Mouse (Mus musculus) hindbrain, embryonic 11.5 days (tissue): Measurements from ENCODE around the gene Narfl. TPM values are rescaled to one million over a fixed set of nuclear protein-coding genes. Genes with fewer than 3 reads are reported as not detected.

Experiments
- ATAC-seq: fragments of 200-750 bp; cut with Nextera tagmentation; 2 replicates; pipeline ENCODE4 v1.8.0; 2017; ENCODE audit warnings: mild to moderate bottlenecking, moderate TSS enrichment, moderate library complexity; ENCODE audit not compliant: low FRiP score
- DNase-seq: peaks from one replicate; pipeline ENCODE4 v3.0.0-alpha.2; 2015; ENCODE audit warnings: low spot score
- H3K27ac ChIP-seq: fragments of 300-500 bp; sonication (generic); 2 replicates; pipeline ENCODE4 v1.5.1; 2014; ENCODE audit warnings: mild to moderate bottlenecking, low read depth, low read length
- H3K27me3 ChIP-seq: fragments of 300-500 bp; sonication (generic); 2 replicates; pipeline ENCODE4 v1.6.1; 2014; ENCODE audit warnings: mild to moderate bottlenecking, low read length, moderate library complexity, mixed read lengths; ENCODE audit not compliant: control insufficient read depth, insufficient read depth
- H3K36me3 ChIP-seq: fragments of 300-500 bp; sonication (generic); 2 replicates; pipeline ENCODE4 v1.6.1; 2014; ENCODE audit warnings: mild to moderate bottlenecking, low read length, moderate library complexity, mixed read lengths; ENCODE audit not compliant: control insufficient read depth, insufficient read depth
- H3K4me1 ChIP-seq: fragments of 300-500 bp; sonication (generic); replicated peaks from 2 replicates; pipeline ENCODE4 v1.6.1; 2014; ENCODE audit warnings: low read length, mixed read lengths; ENCODE audit not compliant: control insufficient read depth, insufficient read depth
- H3K4me2 ChIP-seq: fragments of 300-500 bp; sonication (generic); replicated peaks from 2 replicates; pipeline ENCODE4 v1.6.1; 2014; ENCODE audit warnings: mild to moderate bottlenecking, low read depth, low read length
- H3K4me3 ChIP-seq: fragments of 300-500 bp; sonication (generic); 2 replicates; pipeline ENCODE4 v1.5.1; 2014; ENCODE audit warnings: low read depth, low read length
- H3K9ac ChIP-seq: fragments of 300-500 bp; sonication (generic); 2 replicates; pipeline ENCODE4 v1.6.1; 2014; ENCODE audit warnings: low read depth, low read length
- H3K9me3 ChIP-seq: fragments of 300-500 bp; sonication (generic); 2 replicates; pipeline ENCODE4 v1.6.1; 2016; ENCODE audit warnings: low read length; ENCODE audit not compliant: control insufficient read depth
- WGBS: fragments of 180-500 bp; shearing (Covaris S2); extraction: QIAGEN DNeasy Blood & Tissue Kit; methylation state at CpG from one replicate; pipeline ENCODE4 v1.1.7; 2014; 5-methylcytosine and 5-hydroxymethylcytosine counted together
- polyA plus RNA-seq: library from polyadenylated mRNA; unstranded; fragments of >200 nt; fragmentation: Nextera tagmentation; extraction: Ambion mirVana; gene quantifications from 2 replicates; pipeline ENCODE4 v1.2.1, GENCODE M21; 2014

Gene Narfl
- polyA plus RNA-seq, 1 experiment from 2014 or later: 19.9 TPM

GRCm38 (mm10) chr17:25775318-25776062 lies 1.9 kb downstream of the Narfl start:
- WGBS: 80% methylated on average over 10 of the region's 10 CpGs
- Histone ChIP-seq H3K9ac (no peak overlapping the region), H3K4me1 (peaks cover 4% of the 10 kb centered on the region), H3K9me3 (no peaks in the 10 kb centered on the region), H3K36me3 (no peaks in the 10 kb centered on the region), H3K4me2 (no peak overlapping the region), H3K27me3 (no peaks in the 10 kb centered on the region), H3K27ac (no peak overlapping the region), H3K4me3 (no peak overlapping the region)
- DNase-seq: no peak
- no peak for ATAC-seq

DNA sequence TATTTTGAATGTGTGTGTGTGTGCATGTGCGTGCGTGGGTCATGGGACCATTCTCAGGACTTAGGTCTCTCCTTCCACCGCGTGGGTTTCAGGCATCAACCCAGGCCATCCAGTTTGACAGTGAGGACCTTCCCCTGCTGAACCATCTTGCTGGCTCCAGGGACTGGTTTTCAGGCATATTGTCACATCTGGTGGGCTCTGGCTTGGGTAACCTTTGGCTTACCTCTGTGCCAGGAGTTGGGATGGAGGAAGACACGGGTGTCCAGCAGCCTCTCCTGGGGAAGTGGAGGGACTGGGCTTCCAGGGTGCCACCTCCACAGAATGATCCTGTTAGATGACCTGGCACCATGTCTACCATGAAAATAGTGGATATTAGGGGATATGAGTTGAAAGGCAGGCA lies 4.4 kb downstream of the Narfl start:
- no peak overlapping the region for H3K27ac ChIP-seq
- H3K36me3 ChIP-seq: no peaks in the 10 kb centered on the region
- no peak overlapping the region for H3K4me2 ChIP-seq
- peaks cover 4% of the 10 kb centered on the region for H3K4me1 ChIP-seq
- H3K9ac ChIP-seq: no peak overlapping the region
- WGBS: 91% methylated on average over 5 of the region's 5 CpGs
- DNase-seq (no peak), ATAC-seq (no peak)
- H3K4me3 ChIP-seq: no peak overlapping the region
- H3K27me3 ChIP-seq: no peaks in the 10 kb centered on the region
- no peaks in the 10 kb centered on the region for H3K9me3 ChIP-seq

- DNase-seq (no peak), ATAC-seq (no peak)
- H3K36me3 ChIP-seq: no peaks in the 10 kb centered on the region
Measured at GRCm38 (mm10) chr17:25781339-25781738, 7.8 kb downstream of the Narfl start.

GRCm38 (mm10) chr17:25783086-25783485 lies 9.5 kb downstream of the Narfl start:
- Histone ChIP-seq H3K4me1 (peaks cover 8% of the 10 kb centered on the region), H3K9me3 (no peaks in the 10 kb centered on the region), H3K4me3 (no peak overlapping the region), H3K9ac (no peak overlapping the region), H3K4me2 (no peak overlapping the region), H3K27me3 (no peaks in the 10 kb centered on the region), H3K27ac (no peak overlapping the region), H3K36me3 (no peaks in the 10 kb centered on the region; the same call in 1 of the 2 replicates)
- ATAC-seq (no peak), DNase-seq (no peak)
- 82% methylated on average over 7 of the region's 7 CpGs for WGBS

More at GRCm38 (mm10) chr17:25781339-25781738, 7.8 kb downstream of the Narfl start:
- Histone ChIP-seq H3K9me3 (no peaks in the 10 kb centered on the region), H3K27ac (no peak overlapping the region), H3K4me3 (no peak overlapping the region), H3K4me2 (no peak overlapping the region), H3K9ac (no peak overlapping the region), H3K4me1 (peaks cover 8% of the 10 kb centered on the region), H3K27me3 (no peaks in the 10 kb centered on the region)
- WGBS: 87% methylated on average over 6 of the region's 6 CpGs

GRCm38 (mm10) chr17:25783861-25784574 lies 10.4 kb downstream of the Narfl start:
- WGBS: 85% methylated on average over 15 of the region's 15 CpGs
- no peaks in the 10 kb centered on the region; the same call in 1 of the 2 replicates for H3K36me3 ChIP-seq
- H3K27me3 ChIP-seq: no peaks in the 10 kb centered on the region
- peak overlapping the region; percentile 74 for H3K4me2 ChIP-seq
- peaks cover 8% of the 10 kb centered on the region for H3K4me1 ChIP-seq
- no peak for DNase-seq
- no peaks in the 10 kb centered on the region for H3K9me3 ChIP-seq
- peak overlapping the region; percentile 73 for H3K4me3 ChIP-seq
- no peak for ATAC-seq
- H3K27ac ChIP-seq: peak overlapping the region; percentile 84; the same call in 1 of the 2 replicates
- H3K9ac ChIP-seq: peak overlapping the region; percentile 67

- no peaks in the 10 kb centered on the region for H3K9me3 ChIP-seq
- ATAC-seq (peak; percentile 81), DNase-seq (peak; percentile 98)
- no peaks in the 10 kb centered on the region; the same call in 1 of the 2 replicates for H3K36me3 ChIP-seq
- peaks cover 8% of the 10 kb centered on the region for H3K4me1 ChIP-seq
- H3K4me2 ChIP-seq: peak within 1 kb of the TSS; percentile 74
- peak within 1 kb of the TSS; percentile 73 for H3K4me3 ChIP-seq
- peak within 1 kb of the TSS; percentile 67 for H3K9ac ChIP-seq
- H3K27ac ChIP-seq: peak within 1 kb of the TSS; percentile 84
- under 1% methylated on average over 23 of the region's 23 CpGs for WGBS
- H3K27me3 ChIP-seq: no peaks in the 10 kb centered on the region
Measured at GRCm38 (mm10) chr17:25785281-25785745, 11.7 kb downstream of the Narfl start, which contains the start of gene Haghl. Gene Haghl (minus strand): TSS chr17:25785673.

DNA sequence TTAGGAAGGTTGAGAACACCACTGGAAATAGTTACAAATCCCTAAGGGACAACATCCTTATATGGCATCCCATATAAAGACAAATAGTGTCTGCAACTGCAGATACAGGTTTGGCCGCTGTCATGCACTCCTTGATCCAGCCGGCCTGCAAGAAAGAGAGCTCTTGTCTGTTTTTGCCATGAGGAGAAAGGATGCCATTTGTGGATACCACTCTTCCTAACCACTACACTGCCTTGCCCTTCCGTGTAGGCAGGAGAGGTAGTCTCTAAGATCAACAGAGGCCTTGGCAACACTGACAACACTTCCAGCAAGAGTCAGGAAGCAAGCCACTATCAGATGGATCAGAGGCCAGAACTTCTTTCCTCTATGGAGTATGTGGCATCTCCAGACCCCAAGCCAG lies 12.7 kb downstream of the Narfl start, which contains the start of gene Ccdc78:
TSS of gene Ccdc78 (plus strand) at position 301 of the 400 bp plus-strand sequence.
- peak within 1 kb of the TSS; percentile 67 for H3K9ac ChIP-seq
- peak within 1 kb of the TSS; percentile 84 for H3K27ac ChIP-seq
- peak within 1 kb of the TSS; percentile 73 for H3K4me3 ChIP-seq
- WGBS: 85% methylated on average over 3 of the region's 3 CpGs
- ATAC-seq: no peak
- H3K9me3 ChIP-seq: no peaks in the 10 kb centered on the region
- H3K36me3 ChIP-seq: no peaks in the 10 kb centered on the region; the same call in 1 of the 2 replicates
- no peaks in the 10 kb centered on the region for H3K27me3 ChIP-seq
- H3K4me1 ChIP-seq: peaks cover 10% of the 10 kb centered on the region
- no peak for DNase-seq
- peak within 1 kb of the TSS; percentile 74 for H3K4me2 ChIP-seq

- DNase-seq (no peak), ATAC-seq (no peak)
- H3K27me3 ChIP-seq: no peaks in the 10 kb centered on the region
- H3K4me1 ChIP-seq: peaks cover 13% of the 10 kb centered on the region
- WGBS: 90% methylated on average over 9 of the region's 9 CpGs
- no peak overlapping the region for H3K9ac ChIP-seq
- no peaks in the 10 kb centered on the region; the same call in 1 of the 2 replicates for H3K36me3 ChIP-seq
- no peak overlapping the region for H3K27ac ChIP-seq
- H3K4me3 ChIP-seq: no peak overlapping the region
- H3K9me3 ChIP-seq: no peaks in the 10 kb centered on the region
- H3K4me2 ChIP-seq: no peak overlapping the region
Measured at GRCm38 (mm10) chr17:25786781-25787504, 13.4 kb downstream of the Narfl start.
